Mouse (Mus musculus): ENCODE results near the gene Soat2. TPM values are rescaled to one million over a fixed set of nuclear protein-coding genes. Genes with fewer than 3 reads are reported as not detected.

Gene Soat2
- total and polyA plus RNA-seq, 3 experiments = 0.28 to 10.4 (median 0.56) TPM

GRCm38 (mm10) chr15:102108651-102109525 is 41.4 kb upstream of the Soat2 start:
- in situ Hi-C loops (cut with MboI; ENCODE audit: low pct_ligation_motif_present, low pct_unique_long_range_greater_than_20kb, low sequenced_read_pairs) = no loop called here
- Histone ChIP-seq H3K4me2 (ENCODE audit: insufficient read depth, low read depth, poor library complexity, severe bottlenecking) (no peak overlapping the region), H3K4me3 (replicated peaks in 1 of 3; ENCODE audit: low read depth in 2 of 3, low read length in 2 of 3, poor library complexity in 1 of 3) (no peak overlapping the region), H3K79me2 (replicated peaks; ENCODE audit: control insufficient read depth, extremely low read depth, insufficient read depth, poor library complexity, severe bottlenecking) (no peaks in the 10 kb centered on the region), H3K9me3 (replicated peaks; ENCODE audit: low read length) (no peaks in the 10 kb centered on the region), H3K27ac (ENCODE audit: insufficient read depth, low read depth) (no peak overlapping the region), H3K9ac (ENCODE audit: insufficient read depth, low read depth) (no peak overlapping the region), H3K4me1 (ENCODE audit: control insufficient read depth in 1 of 2, insufficient read depth in 2 of 2) (peaks cover 18 to 48% of the 10 kb centered on the region in 2 experiments), H3K36me3 (replicated peaks in 1 of 2; ENCODE audit: control insufficient read depth in 1 of 2, insufficient read depth in 1 of 2, low read length in 1 of 2) (no peaks in the 10 kb centered on the region), H3K27me3 (replicated peaks) (peaks cover 43% of the 10 kb centered on the region)
- dilution Hi-C loops (cut with MboI; ENCODE audit: extremely low pct_ligation_motif_present, extremely low pct_unique_long_range_greater_than_20kb, low sequenced_read_pairs) = no loop called here
- TF ChIP-seq BHLHE40 (IDR thresholded peaks at IDR 0.05; ENCODE audit: low read depth, low read length) (no peak), TCF12 (IDR thresholded peaks at IDR 0.05; ENCODE audit: low read depth, low read length) (0 out of 2 replicates have a peak, but pooled peaks have one; percentile 29), RAD21 (IDR thresholded peaks at IDR 0.05; ENCODE audit: low read depth, low read length) (peak; percentile 74), CHD2 (IDR thresholded peaks at IDR 0.05; ENCODE audit: low read length) (no peak), CTCF (conservative IDR thresholded peaks at IDR 0.05 in 1 of 2, IDR thresholded peaks at IDR 0.05 in 1 of 2; ENCODE audit: low read depth in 2 of 2, low read length in 2 of 2) (peak; percentile 87 to 93), SMC3 (IDR thresholded peaks at IDR 0.05; ENCODE audit: low read depth, low read length) (peak; percentile 47), MAFK (IDR thresholded peaks at IDR 0.05; ENCODE audit: insufficient replicate concordance, low read length) (0 out of 2 replicates have a peak, but pooled peaks have one; percentile 10)
- DNase-seq (ENCODE audit: extremely low read depth) = peak; percentile 90

GRCm38 (mm10) chr15:102110271-102110670 is 40.1 kb upstream of the Soat2 start:
- Histone ChIP-seq H3K9ac (ENCODE audit: insufficient read depth, low read depth) (no peak overlapping the region), H3K27me3 (replicated peaks) (peaks cover 31% of the 10 kb centered on the region), H3K9me3 (replicated peaks; ENCODE audit: low read length) (no peaks in the 10 kb centered on the region), H3K79me2 (replicated peaks; ENCODE audit: control insufficient read depth, extremely low read depth, insufficient read depth, poor library complexity, severe bottlenecking) (no peaks in the 10 kb centered on the region), H3K36me3 (replicated peaks in 1 of 2; ENCODE audit: control insufficient read depth in 1 of 2, insufficient read depth in 1 of 2, low read length in 1 of 2) (peaks cover 0 to 8% of the 10 kb centered on the region in 2 experiments), H3K4me1 (ENCODE audit: control insufficient read depth in 1 of 2, insufficient read depth in 2 of 2) (peaks cover 18 to 48% of the 10 kb centered on the region in 2 experiments), H3K27ac (ENCODE audit: insufficient read depth, low read depth) (no peak overlapping the region), H3K4me2 (ENCODE audit: insufficient read depth, low read depth, poor library complexity, severe bottlenecking) (no peak overlapping the region), H3K4me3 (replicated peaks in 1 of 3; ENCODE audit: low read depth in 2 of 3, low read length in 2 of 3, poor library complexity in 1 of 3) (no peak overlapping the region)
- in situ Hi-C loops (cut with MboI; ENCODE audit: low pct_ligation_motif_present, low pct_unique_long_range_greater_than_20kb, low sequenced_read_pairs) (no loop called here), dilution Hi-C loops (cut with MboI; ENCODE audit: extremely low pct_ligation_motif_present, extremely low pct_unique_long_range_greater_than_20kb, low sequenced_read_pairs) (no loop called here)
- TF ChIP-seq USF1 (IDR thresholded peaks at IDR 0.05; ENCODE audit: low read depth, low read length) (no peak), E2F4 (IDR thresholded peaks at IDR 0.05; ENCODE audit: insufficient replicate concordance, low read depth, low read length) (no peak), EP300 (IDR thresholded peaks at IDR 0.05; ENCODE audit: low read length) (no peak), MYC (IDR thresholded peaks at IDR 0.05; ENCODE audit: low read depth, low read length) (no peak), SMC3 (IDR thresholded peaks at IDR 0.05; ENCODE audit: low read depth, low read length) (no peak), MXI1 (IDR thresholded peaks at IDR 0.05; ENCODE audit: low read depth, low read length) (no peak), RAD21 (IDR thresholded peaks at IDR 0.05; ENCODE audit: low read depth, low read length) (no peak), CHD1 (IDR thresholded peaks at IDR 0.05; ENCODE audit: low read depth, low read length) (no peak), POLR2AphosphoS2 (IDR thresholded peaks at IDR 0.05; ENCODE audit: low read depth, low read length) (no peak), PAX5 (IDR thresholded peaks at IDR 0.05; ENCODE audit: low read length) (no peak), TBP (conservative IDR thresholded peaks at IDR 0.05; ENCODE audit: low read depth, low read length) (no peak), CHD2 (IDR thresholded peaks at IDR 0.05; ENCODE audit: low read length) (no peak), ZNF384 (IDR thresholded peaks at IDR 0.05; ENCODE audit: low read depth, low read length) (no peak), IRF4 (IDR thresholded peaks at IDR 0.05; ENCODE audit: low read depth, low read length) (no peak), TCF12 (IDR thresholded peaks at IDR 0.05; ENCODE audit: low read depth, low read length) (no peak), MAZ (IDR thresholded peaks at IDR 0.05; ENCODE audit: low read depth, low read length) (no peak), NELFE (IDR thresholded peaks at IDR 0.05; ENCODE audit: low read depth, low read length) (no peak), NRF1 (IDR thresholded peaks at IDR 0.05; ENCODE audit: low read depth, low read length) (no peak), POLR2A (IDR thresholded peaks at IDR 0.05; ENCODE audit: low read depth, low read length) (no peak)
- DNase-seq (ENCODE audit: extremely low read depth) = no peak

All from CH12.LX (cell line).